Mouse (Mus musculus): Measurements from ENCODE around the gene Ngef. TPM values are rescaled to one million over a fixed set of nuclear protein-coding genes. Genes with fewer than 3 reads are reported as not detected.

Ngef gene
- total RNA-seq, 2 experiments from 2014 or later: 333 to 376 TPM

DNA sequence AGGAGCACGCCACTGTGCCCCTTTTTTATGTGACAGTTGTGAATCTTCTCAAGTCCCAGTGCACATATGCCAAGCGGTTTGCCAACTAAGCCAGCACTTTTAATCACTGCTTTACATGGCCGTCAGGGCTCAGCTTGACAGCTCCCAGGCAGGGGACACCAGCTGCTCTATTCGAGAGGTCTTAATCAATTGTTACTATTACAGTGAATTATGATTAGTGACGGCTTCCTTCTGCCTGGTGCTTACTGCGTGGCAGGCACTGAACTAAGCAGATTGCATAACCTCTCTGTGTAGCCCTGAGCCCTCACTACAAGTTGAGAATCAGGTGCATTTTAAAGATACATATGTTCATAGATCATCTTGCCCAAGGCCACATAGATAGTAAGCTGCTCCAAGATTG, 683 bp upstream of the Ngef start:
- DNase-seq (ENCODE audit: low spot score in 2 of 2): no peak
- intact Hi-C loops (cut with DNase I): no loop called here

DNA sequence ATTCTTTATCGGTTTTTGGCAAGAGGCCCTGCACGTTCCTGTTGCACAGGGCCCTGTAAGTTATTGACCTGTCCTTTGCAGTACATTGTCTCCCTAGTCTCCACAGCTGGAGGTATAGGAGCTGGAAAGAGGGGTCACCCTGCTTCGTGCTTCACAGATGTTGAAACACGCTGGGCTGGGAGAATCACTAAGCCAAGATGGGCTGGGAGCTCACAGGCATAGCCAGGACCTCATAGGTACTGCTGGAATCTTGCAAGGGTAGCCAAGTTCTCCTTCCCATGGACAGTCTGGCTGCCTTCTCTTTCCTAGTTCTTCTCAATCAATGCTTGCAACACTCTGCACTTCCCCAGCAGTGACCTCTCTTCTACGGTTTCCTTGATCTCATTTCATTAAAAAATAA, 409 bp downstream of the Ngef start:
- intact Hi-C loops (cut with DNase I): no loop called here
- DNase-seq (ENCODE audit: low spot score in 2 of 2): no peak

DNA sequence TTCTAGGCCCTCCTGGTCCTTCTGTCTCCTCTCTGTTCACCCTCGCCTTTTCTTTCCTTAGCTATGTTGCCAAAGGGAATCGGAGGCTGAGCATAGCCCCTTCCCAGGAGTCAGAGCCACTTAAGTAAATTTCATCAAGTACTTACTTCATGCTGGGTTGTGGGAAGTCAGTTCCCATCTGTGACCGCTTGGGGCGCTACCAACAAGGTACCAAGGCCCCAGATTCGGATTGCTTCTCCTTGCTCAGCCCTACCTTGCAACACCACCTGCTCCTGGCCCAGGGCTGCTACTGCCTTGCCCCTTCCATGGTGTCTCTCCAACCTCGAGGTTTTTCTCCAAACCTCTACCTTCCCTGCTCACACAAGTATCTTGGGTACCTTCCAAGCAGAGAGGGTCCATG, 5.3 kb downstream of the Ngef start:
- no peak for DNase-seq (ENCODE audit: low spot score in 2 of 2)
- intact Hi-C loops (cut with DNase I): no loop called here

DNA sequence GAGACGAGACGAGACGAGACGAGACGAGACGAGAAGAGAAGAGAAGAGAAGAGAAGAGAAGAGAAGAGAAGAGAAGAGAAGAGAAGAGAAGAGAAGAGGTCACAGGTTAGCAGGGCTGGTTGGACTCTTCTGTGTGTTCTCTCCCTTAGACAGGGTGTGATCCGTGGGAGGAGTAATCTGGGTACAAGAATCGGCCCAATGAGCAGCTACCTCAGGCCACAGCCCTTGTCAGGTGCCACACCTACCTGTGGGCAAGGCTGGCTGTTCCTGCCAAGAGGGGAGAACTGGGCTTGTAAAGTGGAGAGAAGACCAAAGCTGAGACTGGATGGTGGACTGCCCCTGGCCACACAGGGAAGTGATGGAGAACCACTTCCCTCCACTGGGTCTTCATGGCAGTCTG, 7.9 kb downstream of the Ngef start:
- intact Hi-C loops (cut with DNase I): no loop called here
- no peak for DNase-seq (ENCODE audit: low spot score in 2 of 2)

DNA sequence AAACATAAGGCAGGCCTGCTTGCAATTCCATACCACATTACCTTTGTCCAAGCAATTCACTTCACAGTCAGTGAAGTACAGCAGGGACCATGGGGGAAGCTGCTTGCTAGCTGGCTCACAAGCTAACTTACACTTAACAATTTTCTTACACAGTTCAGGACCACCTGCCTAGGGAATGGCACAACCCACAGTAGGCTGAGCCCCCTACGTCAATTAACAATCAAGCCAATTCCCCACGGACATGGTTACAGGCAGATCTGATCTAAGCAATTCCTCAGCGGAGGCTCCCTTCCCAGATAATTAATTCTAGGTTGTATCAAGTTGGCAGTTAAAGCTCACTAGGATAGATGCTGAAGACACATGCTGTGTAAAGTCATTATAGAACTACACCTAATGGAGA, 10.7 kb downstream of the Ngef start:
- intact Hi-C loops (cut with DNase I): no loop called here
- no peak for DNase-seq (ENCODE audit: low spot score in 2 of 2)

DNA sequence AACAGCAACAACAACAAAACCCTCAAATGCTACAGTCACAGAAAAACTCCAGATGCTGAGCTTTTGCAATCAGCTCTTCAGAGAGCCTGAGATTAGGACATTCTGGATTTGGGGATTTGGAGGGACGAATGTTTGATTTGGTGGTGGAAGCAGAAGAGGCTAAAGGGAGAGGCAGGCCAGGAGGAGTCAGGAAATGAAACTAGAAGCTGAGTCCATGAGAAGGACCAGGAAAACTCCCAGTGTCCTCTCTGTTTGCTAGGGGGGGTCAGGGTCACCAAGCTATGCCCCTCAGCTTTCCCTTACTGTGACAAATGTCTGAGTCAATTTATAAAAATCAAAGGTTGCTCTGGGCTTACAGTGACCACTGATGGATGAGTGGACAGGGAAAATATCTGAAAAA, 20.1 kb downstream of the Ngef start:
- no peak for DNase-seq (ENCODE audit: low spot score in 2 of 2)
- intact Hi-C loops (cut with DNase I): no loop called here

DNA sequence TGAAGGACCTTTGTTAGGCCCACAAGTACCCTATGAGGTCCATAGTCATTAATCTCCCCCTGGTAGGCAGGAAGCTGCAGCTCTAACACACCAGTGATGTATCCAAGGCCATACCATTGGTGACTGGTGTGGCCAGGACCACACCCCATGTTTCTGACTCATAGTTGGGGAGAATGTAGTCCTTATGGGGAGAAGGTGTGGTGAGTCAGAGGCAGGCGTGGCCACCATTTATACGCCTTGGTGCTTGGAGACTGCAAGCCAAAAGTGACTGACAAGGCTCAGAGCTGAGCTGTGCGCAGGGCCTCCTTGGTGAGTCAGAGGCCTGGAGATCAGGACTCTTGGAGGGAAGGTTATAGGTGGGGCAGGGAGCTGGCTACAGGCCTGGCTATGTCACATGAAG, 22.7 kb downstream of the Ngef start:
- intact Hi-C loops (cut with DNase I): no loop called here
- DNase-seq (ENCODE audit: low spot score in 2 of 2): no peak

DNA sequence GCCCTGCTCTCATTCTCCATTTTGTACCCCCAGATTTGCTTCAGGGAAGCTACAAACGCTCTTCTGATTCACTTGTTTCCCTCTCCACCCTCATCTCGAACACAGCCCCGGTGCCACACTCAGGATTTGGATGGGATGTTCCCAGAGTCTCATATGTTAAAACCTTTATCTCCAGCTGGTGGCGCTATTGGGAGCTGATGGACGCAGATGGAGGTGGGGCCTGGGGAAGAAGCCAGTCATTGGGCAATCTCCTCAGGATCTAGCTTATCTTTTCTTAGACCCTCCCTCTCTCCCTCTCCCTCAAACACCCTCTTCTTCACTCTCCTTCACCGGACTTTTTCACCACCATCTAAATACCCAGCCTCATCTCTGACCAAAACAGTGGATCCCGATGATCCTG, 32.1 kb downstream of the Ngef start:
- peak; percentile 38 to 74 for DNase-seq (ENCODE audit: low spot score in 2 of 2)

DNA sequence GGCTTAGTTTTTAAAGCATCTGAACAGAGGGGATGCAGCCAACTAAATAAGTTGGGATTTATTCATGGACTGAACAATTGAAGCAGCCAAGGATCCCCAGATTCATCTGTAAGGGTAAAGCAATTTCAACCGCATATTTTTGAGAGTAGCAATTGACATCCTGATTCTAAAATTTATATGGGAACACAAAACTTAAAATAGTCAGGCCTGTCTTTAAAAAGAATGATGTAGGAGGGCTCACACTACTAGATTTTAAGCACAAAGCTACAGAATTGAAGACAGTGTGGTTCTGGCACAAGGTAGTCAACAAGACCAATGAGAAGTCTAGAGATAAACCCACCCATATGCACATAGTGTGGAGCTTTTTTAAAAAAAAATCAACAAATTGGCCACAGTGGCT, 36.7 kb downstream of the Ngef start:
- peak in 1 of 2 experiments; percentile 68 for DNase-seq (ENCODE audit: low spot score in 2 of 2)
- intact Hi-C loops (cut with DNase I): loop anchor here (2.0 to 5.0 kb wide), 2 partner anchors 55 to 148 kb away; no protein-coding TSS in a partner anchor

More for the DNA sequence above, 32.1 kb downstream of the Ngef start:
- intact Hi-C loops (cut with DNase I): no loop called here

DNA sequence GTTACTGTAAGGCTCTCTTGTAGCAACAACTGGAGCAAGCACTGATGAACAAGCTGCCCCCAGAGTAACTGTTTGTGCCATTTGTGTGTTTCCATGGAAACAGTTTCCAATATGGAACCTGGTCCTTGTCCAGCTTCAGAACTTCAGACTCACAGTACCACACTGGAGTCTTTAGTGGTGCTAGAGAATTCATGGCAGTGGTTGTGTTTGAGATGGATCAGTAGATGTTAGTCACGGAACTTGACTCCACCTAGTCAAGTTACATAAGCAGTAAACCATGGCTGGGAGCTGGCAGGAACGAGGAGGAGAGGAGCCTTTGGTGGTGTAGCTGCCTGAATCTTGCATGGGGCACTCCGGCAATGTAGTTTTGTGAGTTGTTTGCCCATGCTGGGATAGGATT, 39.6 kb downstream of the Ngef start:
- intact Hi-C loops (cut with DNase I): no loop called here
- DNase-seq (ENCODE audit: low spot score in 2 of 2): peak in 1 of 2 experiments; percentile 49

DNA sequence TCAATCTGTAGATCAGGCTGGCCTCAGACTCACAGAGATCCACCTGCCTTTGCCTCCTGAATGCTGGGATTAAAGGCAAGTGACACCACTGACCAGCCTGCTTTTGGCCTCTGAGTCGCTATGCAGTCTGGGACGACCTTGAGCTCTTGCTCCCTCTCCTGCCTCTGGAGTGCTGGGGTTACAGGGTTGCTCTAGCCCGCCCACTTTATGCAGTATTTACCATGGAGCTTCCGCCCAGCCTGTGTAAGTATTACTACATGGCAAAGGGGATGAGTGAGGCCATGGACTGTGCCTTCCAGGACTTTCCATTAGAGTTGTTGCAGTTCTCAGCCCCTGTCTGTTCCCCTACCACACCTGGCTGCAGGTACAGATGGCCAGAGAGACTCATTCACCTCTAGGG, 41.3 kb downstream of the Ngef start:
- intact Hi-C loops (cut with DNase I): no loop called here

DNA sequence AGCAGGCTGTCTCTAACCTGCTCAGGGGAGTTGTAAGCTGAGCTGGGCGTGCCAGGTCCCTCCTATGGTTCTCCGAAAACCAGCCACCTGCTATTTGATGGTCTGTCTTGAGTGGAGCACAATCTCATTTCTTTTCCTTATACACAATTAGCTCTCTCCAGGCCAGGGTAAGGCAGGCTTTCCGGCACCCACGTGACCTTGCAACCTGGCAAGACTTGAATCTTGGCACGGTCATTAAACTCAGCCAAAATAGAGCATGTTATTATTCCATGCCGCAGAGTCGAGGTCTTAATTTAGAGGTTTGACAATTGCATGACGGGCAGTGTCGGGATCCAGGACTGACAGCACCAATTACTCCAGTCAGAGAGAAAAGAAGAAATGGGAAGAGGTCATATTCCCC, 46.5 kb downstream of the Ngef start:
- no peak for DNase-seq (ENCODE audit: low spot score in 2 of 2)
- intact Hi-C loops (cut with DNase I): no loop called here

More for the DNA sequence above, 41.3 kb downstream of the Ngef start:
- no peak for DNase-seq (ENCODE audit: low spot score in 2 of 2)

DNA sequence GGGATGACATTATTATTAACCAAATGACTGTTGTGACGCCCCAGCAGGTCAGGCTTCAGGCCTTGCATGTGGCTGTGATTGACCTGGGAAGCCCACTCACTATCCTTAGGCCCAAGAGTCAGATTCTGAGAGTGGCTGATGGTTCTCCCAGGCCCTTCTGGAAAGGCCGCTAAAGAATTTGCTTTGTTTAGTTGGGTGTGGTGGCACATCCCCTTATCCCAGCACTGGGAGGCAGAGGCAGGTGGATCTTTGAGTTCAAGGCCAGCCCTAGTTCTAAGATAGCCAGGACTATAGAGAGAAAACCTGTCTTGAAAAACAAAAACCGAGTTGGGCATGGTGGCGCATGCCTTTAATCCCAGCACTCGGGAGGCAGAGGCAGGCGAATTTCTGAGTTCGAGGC, 48.6 kb downstream of the Ngef start:
- intact Hi-C loops (cut with DNase I): no loop called here
- no peak for DNase-seq (ENCODE audit: low spot score in 2 of 2)

DNA sequence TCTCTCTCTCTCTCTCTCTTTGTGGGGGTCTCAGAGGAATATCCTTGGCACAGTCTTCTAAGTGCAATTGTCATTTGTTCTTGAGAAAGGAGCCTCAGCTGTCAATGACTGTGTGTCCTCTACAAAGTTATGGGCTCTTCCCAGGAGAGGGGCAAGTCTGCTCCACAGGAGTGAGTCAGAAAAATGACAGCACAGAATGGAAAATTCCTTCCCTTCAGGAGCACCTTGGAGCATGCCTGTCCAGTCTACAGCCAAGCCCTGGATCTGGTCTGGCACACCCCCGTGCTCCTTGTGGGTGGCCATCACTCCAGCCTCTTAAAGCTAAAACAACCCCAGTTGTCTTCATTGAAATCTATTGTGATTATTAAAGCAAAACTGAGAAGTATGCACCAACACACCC, 52.1 kb downstream of the Ngef start:
- DNase-seq (ENCODE audit: low spot score in 2 of 2): no peak
- intact Hi-C loops (cut with DNase I): no loop called here

DNA sequence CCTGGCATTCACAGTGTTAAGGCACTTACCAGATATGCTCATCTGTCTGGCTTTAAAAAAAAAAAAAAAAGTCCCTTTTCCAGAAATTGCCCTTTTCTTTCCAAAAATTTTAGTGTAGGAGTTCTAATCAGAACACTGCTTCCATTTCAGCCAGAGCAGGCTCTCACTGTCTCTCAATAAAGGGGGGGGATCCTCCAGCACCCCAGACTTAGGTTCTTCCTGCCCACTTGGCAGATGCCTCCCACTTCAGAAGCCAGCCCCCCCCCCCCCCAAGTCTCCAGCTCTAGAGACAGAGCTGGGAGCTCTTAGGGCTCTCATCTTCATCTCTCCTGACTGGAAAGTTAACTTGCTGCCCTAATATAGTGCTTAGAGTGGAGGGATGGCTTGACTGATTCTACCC, 53.2 kb downstream of the Ngef start:
- intact Hi-C loops (cut with DNase I): no loop called here
- DNase-seq (ENCODE audit: low spot score in 2 of 2): no peak

DNA sequence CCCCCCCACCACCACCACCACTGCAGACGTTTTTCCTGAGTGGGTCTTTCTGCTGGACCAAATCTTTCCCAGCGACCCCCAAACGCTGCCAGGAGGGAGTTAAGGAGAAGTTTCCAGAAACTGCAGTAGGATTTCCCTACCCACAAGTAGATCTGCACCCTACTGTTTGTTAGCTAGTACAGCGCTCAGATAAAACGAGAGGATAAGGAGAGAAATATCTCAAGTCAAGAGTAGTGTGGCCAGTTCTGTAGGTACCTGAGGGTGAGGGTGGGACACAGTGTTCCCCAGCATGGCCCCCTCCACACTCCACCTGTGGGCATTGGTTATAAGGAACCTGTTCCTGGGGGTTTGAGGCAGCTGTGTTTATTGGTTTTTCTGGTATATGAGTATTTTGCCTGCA, 62.8 kb downstream of the Ngef start:
- peak in 1 of 2 experiments; percentile 39 for DNase-seq (ENCODE audit: low spot score in 2 of 2)
- intact Hi-C loops (cut with DNase I): loop anchor here (2.0 kb wide), 1 partner anchor 168 kb away; no protein-coding TSS in a partner anchor

DNA sequence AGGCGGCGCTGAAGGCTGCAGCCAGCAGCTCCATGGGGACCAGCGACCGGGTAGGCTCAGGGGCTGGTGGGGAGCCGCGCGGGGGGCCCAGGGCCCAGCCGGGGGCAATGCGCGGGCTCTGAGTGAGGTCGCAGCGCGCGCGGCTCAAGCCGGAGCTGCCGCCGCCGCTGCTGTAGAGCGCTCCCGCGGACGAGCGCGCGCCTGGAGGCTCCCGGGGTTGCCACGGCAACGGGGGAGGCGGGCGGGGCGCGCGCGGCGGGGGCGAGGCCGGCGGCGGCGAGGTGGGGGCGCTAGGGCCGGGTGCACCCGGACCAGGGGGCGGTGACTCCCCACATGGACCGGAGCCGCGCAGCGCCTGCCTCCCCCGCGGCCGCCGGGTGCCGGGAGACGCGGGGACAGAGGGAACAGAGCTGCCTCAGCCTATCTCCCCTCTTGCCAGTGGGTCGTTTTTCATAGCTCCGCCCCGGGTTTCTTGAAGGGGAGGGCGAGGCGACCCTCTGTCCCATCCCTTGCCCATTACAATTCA, 63.4 kb downstream of the Ngef start:
- intact Hi-C loops (cut with DNase I): loop anchor here (2.0 kb wide), 1 partner anchor 169 kb away; no protein-coding TSS in a partner anchor
- DNase-seq (ENCODE audit: low spot score in 2 of 2): peak; percentile 71 to 80

DNA sequence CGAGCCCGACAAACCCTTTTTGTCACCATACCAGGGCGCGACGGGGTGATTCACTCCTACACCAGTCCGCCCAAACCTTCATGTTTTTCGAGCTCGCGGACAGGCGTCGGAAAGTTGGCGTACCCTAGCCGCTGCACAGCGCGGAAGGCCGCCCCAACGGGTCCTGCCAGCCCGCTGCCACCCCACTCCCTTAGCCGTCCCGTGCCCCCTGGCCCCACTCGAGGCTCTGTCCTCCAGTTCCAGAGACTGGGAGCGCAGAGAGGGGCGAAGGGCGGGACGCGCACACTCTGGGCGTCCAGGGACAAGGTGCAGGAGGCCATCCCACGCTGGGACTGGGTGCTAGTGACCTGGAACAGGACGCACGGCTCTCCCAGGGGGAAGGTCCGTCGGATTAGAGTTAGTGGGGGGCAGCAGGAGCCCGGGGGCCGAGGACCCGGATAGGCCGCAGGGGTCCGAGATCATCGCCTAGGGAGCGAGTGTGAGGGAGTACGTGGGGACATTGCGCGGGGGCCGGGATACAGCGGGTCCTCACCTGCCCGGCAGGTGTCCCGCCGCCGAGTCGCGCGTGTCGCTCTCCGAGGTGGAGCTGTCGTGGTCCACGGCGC, 64.0 kb downstream of the Ngef start, which contains the start of gene Neu2:
Gene Neu2, plus strand, starts transcription at position 329 of the 605 bp plus-strand sequence.
- intact Hi-C loops (cut with DNase I): loop anchor here (2.0 to 5.0 kb wide), 4 partner anchors 85 to 213 kb away; no protein-coding TSS in a partner anchor

DNA sequence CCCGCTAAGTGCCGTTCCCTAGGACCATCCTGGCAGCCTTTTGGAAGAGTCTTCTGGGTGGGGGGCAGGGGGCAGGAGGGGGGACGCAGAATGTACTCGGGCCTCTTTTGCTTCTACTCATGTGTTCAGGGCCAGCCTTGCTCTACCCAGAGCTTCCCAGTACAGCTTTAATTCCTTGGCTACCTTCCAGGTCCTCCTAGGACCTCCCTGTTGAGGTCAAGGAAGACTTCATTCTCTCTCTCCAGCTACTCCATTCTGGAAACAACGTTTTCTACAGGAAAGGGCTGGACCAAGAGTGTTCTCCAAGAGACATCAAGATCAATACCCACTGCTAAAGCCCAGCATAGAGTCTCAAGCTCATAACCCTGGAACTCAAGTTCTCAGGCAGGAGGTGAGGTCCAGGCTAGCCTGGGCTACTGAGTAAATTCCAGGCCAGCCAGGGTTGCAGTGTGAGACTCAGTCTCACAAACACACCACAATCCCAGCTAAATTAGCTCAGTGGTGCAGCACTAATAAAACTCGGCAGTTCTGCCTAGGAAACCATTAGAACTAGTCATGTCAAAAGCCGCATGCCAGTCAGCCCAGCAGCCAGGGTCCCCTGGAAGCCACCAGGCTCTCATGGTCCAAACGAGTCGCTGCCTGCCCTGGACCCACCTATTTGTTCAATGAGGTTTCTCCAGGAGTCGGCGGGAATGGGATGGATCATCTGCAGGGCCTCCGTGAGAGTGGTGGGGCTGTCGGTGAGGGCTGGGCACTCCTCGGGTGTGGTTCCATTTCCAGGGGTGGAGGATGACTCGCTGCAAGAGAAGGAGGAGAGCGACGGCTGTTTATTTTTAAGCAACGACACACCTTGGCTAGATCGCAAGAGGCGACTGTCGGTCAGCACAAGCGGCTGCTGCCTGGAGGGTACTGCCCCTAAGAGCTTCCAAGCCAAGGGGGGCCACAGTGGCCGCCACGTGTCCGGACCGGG, 64.8 kb downstream of the Ngef start:
- DNase-seq (ENCODE audit: low spot score in 2 of 2): peak in 1 of 2 experiments; percentile 52
- intact Hi-C loops (cut with DNase I): loop anchor here (2.0 to 5.0 kb wide), 3 partner anchors 86 to 213 kb away; no protein-coding TSS in a partner anchor

More for the DNA sequence above, 64.0 kb downstream of the Ngef start, which contains the start of gene Neu2:
- DNase-seq (ENCODE audit: low spot score in 2 of 2): peak in 1 of 2 experiments; percentile 8

DNA sequence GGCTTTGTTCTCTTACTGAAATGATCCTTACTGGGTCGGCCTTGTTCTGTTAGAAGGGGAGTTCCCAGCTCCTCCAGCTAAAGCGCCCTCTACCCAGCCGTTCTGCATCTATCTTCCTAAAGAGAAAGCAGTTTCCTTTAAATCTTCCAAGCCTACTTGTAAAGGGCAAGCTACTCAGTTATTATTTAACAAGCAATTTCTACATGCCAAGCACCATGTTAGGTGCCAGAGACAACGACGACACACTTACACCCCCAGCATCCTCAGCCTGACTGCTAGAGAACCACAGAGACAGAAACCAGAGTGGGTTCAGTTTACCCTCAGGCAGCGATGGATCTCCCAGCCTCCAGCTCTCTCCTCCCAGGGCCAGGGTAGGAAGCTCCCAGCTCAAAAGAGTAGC, 65.8 kb downstream of the Ngef start:
- intact Hi-C loops (cut with DNase I): loop anchor here (2.0 to 5.0 kb wide), 3 partner anchors 87 to 214 kb away; no protein-coding TSS in a partner anchor
- peak in 1 of 2 experiments; percentile 71 for DNase-seq (ENCODE audit: low spot score in 2 of 2)

All from left cerebral cortex, postnatal 25 days (tissue).